Mouse (Mus musculus) spleen, adult 18-20 months (tissue): ENCODE data around the gene Ldhal6b.
A peak's percentile ranks its signal among the peaks of the same experiment; 100 is the strongest.

Experiments
- DNase-seq, 2 experiments: peaks; one replicate each; pipeline ENCODE4 v3.0.0; 2022; ENCODE audit warnings: mixed read lengths in 2 of 2

Ldhal6b gene

GRCm38 (mm10) chr17:5407030-5407429 is 11.5 kb downstream of the Ldhal6b start:
- no peak for DNase-seq

GRCm38 (mm10) chr17:5406566-5406965 is 12.0 kb downstream of the Ldhal6b start:
- no peak for DNase-seq

GRCm38 (mm10) chr17:5403885-5404284 is 14.7 kb downstream of the Ldhal6b start:
- no peak for DNase-seq

GRCm38 (mm10) chr17:5402624-5403023 is 15.9 kb downstream of the Ldhal6b start:
- peak; percentile 48 to 66 for DNase-seq

- peak; percentile 26 to 68 for DNase-seq
Observed at GRCm38 (mm10) chr17:5402069-5402468, 16.5 kb downstream of the Ldhal6b start.

GRCm38 (mm10) chr17:5401288-5401687 is 17.3 kb downstream of the Ldhal6b start:
- no peak for DNase-seq

- DNase-seq, result no peak
Observed at GRCm38 (mm10) chr17:5400435-5401090, 18.0 kb downstream of the Ldhal6b start.

- DNase-seq, result peak; percentile 57 to 79
Observed at GRCm38 (mm10) chr17:5397148-5398007, 21.2 kb downstream of the Ldhal6b start.

- no peak for DNase-seq
Observed at GRCm38 (mm10) chr17:5396213-5396612, 22.4 kb downstream of the Ldhal6b start.

- no peak for DNase-seq
Observed at GRCm38 (mm10) chr17:5395454-5396205, 22.9 kb downstream of the Ldhal6b start.

- no peak for DNase-seq
Observed at GRCm38 (mm10) chr17:5390682-5391081, 27.9 kb downstream of the Ldhal6b start.

- no peak for DNase-seq
Observed at GRCm38 (mm10) chr17:5388351-5388750, 30.2 kb downstream of the Ldhal6b start.

GRCm38 (mm10) chr17:5386885-5387545 is 31.6 kb downstream of the Ldhal6b start:
- DNase-seq, result no peak

GRCm38 (mm10) chr17:5385694-5386093 is 32.9 kb downstream of the Ldhal6b start:
- no peak for DNase-seq

- DNase-seq, result peak in 1 of 2 experiments; percentile 24
Observed at GRCm38 (mm10) chr17:5377930-5378310, 40.6 kb downstream of the Ldhal6b start.

GRCm38 (mm10) chr17:5377151-5377929 is 41.2 kb downstream of the Ldhal6b start:
- no peak for DNase-seq

- no peak for DNase-seq
Observed at GRCm38 (mm10) chr17:5372951-5373350, 45.6 kb downstream of the Ldhal6b start.

- DNase-seq, result no peak
Observed at GRCm38 (mm10) chr17:5371521-5371920, 47.0 kb downstream of the Ldhal6b start.

GRCm38 (mm10) chr17:5371032-5371431 is 47.5 kb downstream of the Ldhal6b start:
- DNase-seq, result no peak
